Mouse (Mus musculus) kidney, postnatal 4 days (tissue): Measurements from ENCODE around the gene Gm36176.
A peak's percentile ranks its signal among the peaks of the same experiment; 100 is the strongest.

ENCODE experiments used
- DNase-seq, 2 experiments: peaks; one replicate each; pipeline ENCODE4 v3.0.0; 2021; ENCODE audit warnings: mixed read lengths in 2 of 2

Gene Gm36176

GRCm38 (mm10) chr10:77882553-77882952 is 36.0 kb downstream of the Gm36176 start:
- DNase-seq: peak in 1 of 2 experiments; percentile 13

- DNase-seq: peak; percentile 67 to 68
Observed at GRCm38 (mm10) chr10:77886007-77886747, 39.6 kb downstream of the Gm36176 start.

GRCm38 (mm10) chr10:77890987-77891565 is 44.5 kb downstream of the Gm36176 start:
- DNase-seq: no peak

GRCm38 (mm10) chr10:77895562-77895961 is 49.0 kb downstream of the Gm36176 start:
- peak in 1 of 2 experiments; percentile 5 for DNase-seq
